Mouse (Mus musculus) stomach, embryonic 15.5 days (tissue): Measurements from ENCODE around the gene Noc4l. TPM values are rescaled to one million over a fixed set of nuclear protein-coding genes. Genes with fewer than 3 reads are reported as not detected.

ENCODE experiments used
- ATAC-seq: fragments of 200-750 bp; cut with Nextera tagmentation; 2 replicates; pipeline ENCODE4 v1.8.0; 2017; ENCODE audit warnings: low read depth, moderate number of reproducible peaks, moderate TSS enrichment; ENCODE audit not compliant: insufficient read depth, low FRiP score
- H3K27ac ChIP-seq: fragments of 300-500 bp; sonication (generic); 2 replicates; pipeline ENCODE4 v1.5.1; 2015; ENCODE audit warnings: mild to moderate bottlenecking, inconsistent platforms
- H3K27me3 ChIP-seq: fragments of 300-500 bp; sonication (generic); replicated peaks from 2 replicates; pipeline ENCODE4 v1.6.1; 2015; ENCODE audit warnings: inconsistent platforms
- H3K36me3 ChIP-seq: fragments of 300-500 bp; sonication (generic); 2 replicates; pipeline ENCODE4 v1.6.1; 2015; ENCODE audit warnings: inconsistent platforms
- H3K4me1 ChIP-seq: fragments of 300-500 bp; sonication (generic); 2 replicates; pipeline ENCODE4 v1.6.1; 2015; ENCODE audit warnings: inconsistent platforms
- H3K4me2 ChIP-seq: fragments of 300-500 bp; sonication (generic); 2 replicates; pipeline ENCODE4 v1.6.1; 2015; ENCODE audit warnings: mild to moderate bottlenecking, inconsistent platforms
- H3K4me3 ChIP-seq: fragments of 300-500 bp; sonication (generic); replicated peaks from 2 replicates; pipeline ENCODE4 v1.5.1; 2015; ENCODE audit warnings: inconsistent platforms
- H3K9ac ChIP-seq: fragments of 300-500 bp; sonication (generic); 2 replicates; pipeline ENCODE4 v1.6.1; 2015; ENCODE audit warnings: inconsistent platforms
- H3K9me3 ChIP-seq: fragments of 300-500 bp; sonication (generic); 2 replicates; pipeline ENCODE4 v1.6.1; 2016; ENCODE audit warnings: inconsistent platforms
- WGBS: fragments of 180-500 bp; shearing (Covaris S2); methylation state at CpG from one replicate; pipeline ENCODE4 v1.1.7; 2015; 5-methylcytosine and 5-hydroxymethylcytosine counted together
- polyA plus RNA-seq: library from polyadenylated mRNA; unstranded; fragments of >200 nt; fragmentation: Nextera tagmentation; extraction: Ambion mirVana; gene quantifications from 2 replicates; pipeline ENCODE4 v1.2.1, GENCODE M21; 2015

Gene Noc4l
- 44.8 and 50.6 TPM in 2 replicates for polyA plus RNA-seq

- H3K27me3 ChIP-seq, result no peaks in the 10 kb centered on the region
- WGBS, result under 1% methylated on average over 91 of the region's 91 CpGs
- peak within 1 kb of the TSS; percentile 81 for H3K4me2 ChIP-seq
- H3K27ac ChIP-seq, result 0 out of 2 replicates have a peak within 1 kb of the TSS, but pooled peaks have one; percentile 44
- peaks cover 49% of the 10 kb centered on the region for H3K36me3 ChIP-seq
- H3K4me1 ChIP-seq, result peaks cover 12% of the 10 kb centered on the region
- ATAC-seq, result peak; percentile 86
- no peaks in the 10 kb centered on the region for H3K9me3 ChIP-seq
- peak within 1 kb of the TSS; percentile 98 for H3K9ac ChIP-seq
- H3K4me3 ChIP-seq, result peak within 1 kb of the TSS; percentile 86
Observed at GRCm38 (mm10) chr5:110652719-110653648, at the start of gene Noc4l, which contains the start of gene Ddx51. Gene Noc4l, minus strand, starts transcription at chr5:110653417. Gene Ddx51, plus strand, starts transcription at chr5:110653451.

DNA sequence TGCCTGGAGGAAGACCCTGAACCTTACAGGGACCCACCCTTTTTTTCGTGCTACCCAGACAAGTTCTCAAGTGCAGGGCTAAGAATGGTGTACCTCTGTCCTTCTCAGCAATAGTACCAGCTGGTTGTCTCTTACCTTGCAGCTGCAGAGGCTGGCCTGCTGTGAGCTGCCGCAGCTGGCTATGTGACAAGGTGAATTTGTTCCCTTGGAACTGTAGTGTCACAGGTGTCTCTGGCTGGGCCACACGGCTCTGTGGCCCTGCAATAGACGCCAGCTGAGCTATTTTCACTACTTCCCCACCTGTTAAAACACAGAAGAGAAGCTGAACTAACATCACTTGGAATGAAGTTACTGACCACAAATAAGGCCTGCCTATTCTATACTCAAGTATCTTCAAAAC lies 45.4 kb upstream of the Noc4l start:
- WGBS, result 86% methylated on average over 4 of the region's 4 CpGs
- no peaks in the 10 kb centered on the region for H3K4me1 ChIP-seq
- H3K9me3 ChIP-seq, result no peaks in the 10 kb centered on the region
- no peaks in the 10 kb centered on the region for H3K27me3 ChIP-seq
- no peak for ATAC-seq
- H3K9ac ChIP-seq, result no peak overlapping the region
- H3K36me3 ChIP-seq, result peaks cover 57% of the 10 kb centered on the region
- H3K4me3 ChIP-seq, result no peak overlapping the region
- no peak overlapping the region for H3K27ac ChIP-seq
- no peak overlapping the region for H3K4me2 ChIP-seq

GRCm38 (mm10) chr5:110682041-110682440 lies 28.8 kb upstream of the Noc4l start:
- Histone ChIP-seq H3K9ac (no peak overlapping the region), H3K4me2 (no peak overlapping the region), H3K4me3 (no peak overlapping the region), H3K27me3 (no peaks in the 10 kb centered on the region), H3K36me3 (peaks cover 71% of the 10 kb centered on the region), H3K27ac (no peak overlapping the region), H3K4me1 (no peaks in the 10 kb centered on the region), H3K9me3 (no peaks in the 10 kb centered on the region)
- 95% methylated on average over 8 of the region's 8 CpGs for WGBS
- no peak for ATAC-seq

GRCm38 (mm10) chr5:110665486-110666121 lies 12.4 kb upstream of the Noc4l start:
- H3K4me3 ChIP-seq, result no peak overlapping the region
- H3K27ac ChIP-seq, result no peak overlapping the region
- WGBS, result 69% methylated on average over 6 of the region's 6 CpGs
- no peak overlapping the region for H3K4me2 ChIP-seq
- ATAC-seq, result no peak
- H3K27me3 ChIP-seq, result no peaks in the 10 kb centered on the region
- H3K4me1 ChIP-seq, result no peaks in the 10 kb centered on the region
- no peaks in the 10 kb centered on the region for H3K9me3 ChIP-seq
- H3K9ac ChIP-seq, result no peak overlapping the region
- H3K36me3 ChIP-seq, result peaks cover 68% of the 10 kb centered on the region

- Histone ChIP-seq H3K4me1 (no peaks in the 10 kb centered on the region), H3K27ac (no peak overlapping the region), H3K36me3 (peaks cover 61% of the 10 kb centered on the region), H3K9ac (no peak overlapping the region), H3K4me2 (no peak overlapping the region), H3K4me3 (no peak overlapping the region), H3K27me3 (no peaks in the 10 kb centered on the region), H3K9me3 (no peaks in the 10 kb centered on the region)
- WGBS, result 87% methylated on average over 2 of the region's 2 CpGs
- no peak for ATAC-seq
Observed at GRCm38 (mm10) chr5:110664750-110665269, 11.6 kb upstream of the Noc4l start.

- Histone ChIP-seq H3K4me3 (no peak overlapping the region), H3K4me2 (no peak overlapping the region), H3K36me3 (peaks cover 62% of the 10 kb centered on the region), H3K27ac (no peak overlapping the region), H3K4me1 (no peaks in the 10 kb centered on the region), H3K9me3 (no peaks in the 10 kb centered on the region), H3K27me3 (no peaks in the 10 kb centered on the region), H3K9ac (no peak overlapping the region)
- ATAC-seq, result no peak
- 95% methylated on average over 2 of the region's 2 CpGs for WGBS
Observed at GRCm38 (mm10) chr5:110664041-110664440, 10.8 kb upstream of the Noc4l start.

GRCm38 (mm10) chr5:110659682-110660081 lies 6.5 kb upstream of the Noc4l start:
- H3K36me3 ChIP-seq, result peaks cover 54% of the 10 kb centered on the region
- H3K9me3 ChIP-seq, result no peaks in the 10 kb centered on the region
- no peak overlapping the region for H3K4me3 ChIP-seq
- no peak overlapping the region for H3K9ac ChIP-seq
- H3K4me1 ChIP-seq, result no peaks in the 10 kb centered on the region
- H3K27me3 ChIP-seq, result no peaks in the 10 kb centered on the region
- no peak for ATAC-seq
- no peak overlapping the region for H3K27ac ChIP-seq
- H3K4me2 ChIP-seq, result no peak overlapping the region

DNA sequence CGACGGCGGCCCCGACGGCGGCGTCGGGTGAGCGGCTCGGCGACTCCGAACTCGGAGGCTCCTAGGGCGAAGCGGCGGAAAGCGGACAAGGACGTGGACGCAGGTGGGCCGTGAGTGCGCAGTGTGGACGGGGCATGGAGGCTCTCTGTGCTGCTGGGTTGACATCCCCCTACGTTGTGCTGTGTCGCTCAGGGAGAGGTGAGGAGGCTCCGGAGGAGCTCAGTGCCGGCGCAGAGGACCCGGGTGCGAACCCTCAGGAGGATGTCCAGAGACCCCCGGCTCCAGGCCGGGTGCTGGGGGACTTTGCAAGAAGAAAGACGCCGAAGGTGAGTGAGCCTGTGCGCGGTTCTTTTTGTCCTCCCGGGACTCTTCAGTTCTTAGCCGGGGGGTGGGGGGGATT lies 469 bp upstream of the Noc4l start:
- peak overlapping the region; percentile 98 for H3K9ac ChIP-seq
- H3K36me3 ChIP-seq, result peaks cover 50% of the 10 kb centered on the region
- no peaks in the 10 kb centered on the region for H3K9me3 ChIP-seq
- no peaks in the 10 kb centered on the region for H3K27me3 ChIP-seq
- H3K4me1 ChIP-seq, result peaks cover 12% of the 10 kb centered on the region
- H3K4me2 ChIP-seq, result peak overlapping the region; percentile 81
- 0 out of 2 replicates have a peak overlapping the region, but pooled peaks have one; percentile 44 for H3K27ac ChIP-seq
- WGBS, result under 1% methylated on average over 37 of the region's 37 CpGs
- peak overlapping the region; percentile 86 for H3K4me3 ChIP-seq
- peak; percentile 28; the same call in 1 of the 2 replicates for ATAC-seq

DNA sequence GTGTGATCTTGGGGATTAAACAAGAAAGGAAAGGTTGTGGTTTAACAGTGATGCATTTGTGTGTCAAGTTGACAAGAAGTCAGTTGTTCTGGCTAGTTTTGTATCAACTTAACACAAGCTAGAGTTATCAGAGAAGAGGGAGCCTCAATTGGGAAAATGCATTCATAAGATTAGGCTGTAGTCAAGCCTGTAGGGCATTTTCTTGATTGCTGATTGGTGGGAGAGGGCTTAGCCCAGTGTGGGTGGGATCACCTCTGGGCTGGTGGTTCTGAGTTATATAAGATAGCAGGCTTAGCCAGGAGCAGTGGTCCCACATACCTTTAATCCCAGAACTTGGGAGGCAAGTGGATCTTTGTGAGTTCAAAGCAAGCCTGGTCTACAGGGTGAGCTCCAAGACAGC lies 6.8 kb downstream of the Noc4l start:
- Histone ChIP-seq H3K9ac (no peak overlapping the region), H3K27ac (no peak overlapping the region), H3K4me3 (no peak overlapping the region), H3K9me3 (no peaks in the 10 kb centered on the region), H3K27me3 (no peaks in the 10 kb centered on the region), H3K36me3 (peaks cover 27% of the 10 kb centered on the region), H3K4me2 (no peak overlapping the region), H3K4me1 (no peaks in the 10 kb centered on the region)
- ATAC-seq, result peak; percentile 39; the same call in 1 of the 2 replicates

GRCm38 (mm10) chr5:110639459-110639858 lies 13.8 kb downstream of the Noc4l start:
- Histone ChIP-seq H3K4me1 (no peaks in the 10 kb centered on the region), H3K4me3 (no peak overlapping the region; the same call in 1 of the 2 replicates), H3K27ac (no peak overlapping the region), H3K9ac (no peak overlapping the region; the same call in 1 of the 2 replicates), H3K4me2 (peak overlapping the region; percentile 44), H3K36me3 (no peaks in the 10 kb centered on the region), H3K9me3 (no peaks in the 10 kb centered on the region), H3K27me3 (no peaks in the 10 kb centered on the region)
- no peak for ATAC-seq
- 21% methylated on average over 12 of the region's 12 CpGs for WGBS

- ATAC-seq, result no peak
- H3K27ac ChIP-seq, result no peak overlapping the region
- no peak overlapping the region for H3K9ac ChIP-seq
- H3K4me2 ChIP-seq, result no peak overlapping the region
- H3K36me3 ChIP-seq, result no peaks in the 10 kb centered on the region
- H3K4me1 ChIP-seq, result no peaks in the 10 kb centered on the region
- no peaks in the 10 kb centered on the region for H3K27me3 ChIP-seq
- no peaks in the 10 kb centered on the region for H3K9me3 ChIP-seq
- no peak overlapping the region for H3K4me3 ChIP-seq
- 72% methylated on average over 7 of the region's 7 CpGs for WGBS
Observed at GRCm38 (mm10) chr5:110638306-110639074, 14.7 kb downstream of the Noc4l start.
